Mouse (Mus musculus) hindbrain, embryonic 11.5 days (tissue): Measurements from ENCODE around the gene Syn1. TPM values are rescaled to one million over a fixed set of nuclear protein-coding genes. Genes with fewer than 3 reads are reported as not detected.
A peak's percentile ranks its signal among the peaks of the same experiment; 100 is the strongest.

Experiments
- ATAC-seq: fragments of 200-750 bp; cut with Nextera tagmentation; 2 replicates; pipeline ENCODE4 v1.8.0; 2017; ENCODE audit warnings: mild to moderate bottlenecking, moderate TSS enrichment, moderate library complexity; ENCODE audit not compliant: low FRiP score
- DNase-seq: peaks from one replicate; pipeline ENCODE4 v3.0.0-alpha.2; 2015; ENCODE audit warnings: low spot score
- H3K27ac ChIP-seq: fragments of 300-500 bp; sonication (generic); 2 replicates; pipeline ENCODE4 v1.5.1; 2014; ENCODE audit warnings: mild to moderate bottlenecking, low read depth, low read length
- H3K27me3 ChIP-seq: fragments of 300-500 bp; sonication (generic); 2 replicates; pipeline ENCODE4 v1.6.1; 2014; ENCODE audit warnings: mild to moderate bottlenecking, low read length, moderate library complexity, mixed read lengths; ENCODE audit not compliant: control insufficient read depth, insufficient read depth
- H3K36me3 ChIP-seq: fragments of 300-500 bp; sonication (generic); 2 replicates; pipeline ENCODE4 v1.6.1; 2014; ENCODE audit warnings: mild to moderate bottlenecking, low read length, moderate library complexity, mixed read lengths; ENCODE audit not compliant: control insufficient read depth, insufficient read depth
- H3K4me1 ChIP-seq: fragments of 300-500 bp; sonication (generic); replicated peaks from 2 replicates; pipeline ENCODE4 v1.6.1; 2014; ENCODE audit warnings: low read length, mixed read lengths; ENCODE audit not compliant: control insufficient read depth, insufficient read depth
- H3K4me2 ChIP-seq: fragments of 300-500 bp; sonication (generic); replicated peaks from 2 replicates; pipeline ENCODE4 v1.6.1; 2014; ENCODE audit warnings: mild to moderate bottlenecking, low read depth, low read length
- H3K4me3 ChIP-seq: fragments of 300-500 bp; sonication (generic); 2 replicates; pipeline ENCODE4 v1.5.1; 2014; ENCODE audit warnings: low read depth, low read length
- H3K9ac ChIP-seq: fragments of 300-500 bp; sonication (generic); 2 replicates; pipeline ENCODE4 v1.6.1; 2014; ENCODE audit warnings: low read depth, low read length
- H3K9me3 ChIP-seq: fragments of 300-500 bp; sonication (generic); 2 replicates; pipeline ENCODE4 v1.6.1; 2016; ENCODE audit warnings: low read length; ENCODE audit not compliant: control insufficient read depth
- WGBS: fragments of 180-500 bp; shearing (Covaris S2); extraction: QIAGEN DNeasy Blood & Tissue Kit; methylation state at CpG from one replicate; pipeline ENCODE4 v1.1.7; 2014; 5-methylcytosine and 5-hydroxymethylcytosine counted together
- polyA plus RNA-seq: library from polyadenylated mRNA; unstranded; fragments of >200 nt; fragmentation: Nextera tagmentation; extraction: Ambion mirVana; gene quantifications from 2 replicates; pipeline ENCODE4 v1.2.1, GENCODE M21; 2014

Syn1 gene
- polyA plus RNA-seq = 12.4 and 12.7 TPM in 2 replicates

- Histone ChIP-seq H3K9ac (0 out of 2 replicates have a peak within 1 kb of the TSS, but pooled peaks have one; percentile 45), H3K27me3 (no peaks in the 10 kb centered on the region), H3K9me3 (no peaks in the 10 kb centered on the region), H3K4me2 (peak within 1 kb of the TSS; percentile 50), H3K4me3 (peak within 1 kb of the TSS; percentile 44), H3K4me1 (no peaks in the 10 kb centered on the region), H3K36me3 (no peaks in the 10 kb centered on the region), H3K27ac (no peak within 1 kb of the TSS)
- DNase-seq (peak; percentile 85), ATAC-seq (peak; percentile 96)
- WGBS = 15% methylated on average over 15 of the region's 44 CpGs
Observed at GRCm38 (mm10) chrX:20920844-20921364, at the start of gene Syn1. TSS of gene Syn1 (minus strand) at chrX:20921004.

GRCm38 (mm10) chrX:20961477-20962378, 40.9 kb upstream of the Syn1 start, which contains the start of gene Uxt:
TSS of gene Uxt (minus strand) at chrX:20962017.
- peak within 1 kb of the TSS; percentile 44; the same call in 1 of the 2 replicates for H3K9ac ChIP-seq
- H3K4me3 ChIP-seq = peak within 1 kb of the TSS; percentile 38
- DNase-seq (peak; percentile 88), ATAC-seq (peak; percentile 98)
- no peak within 1 kb of the TSS for H3K27ac ChIP-seq
- H3K27me3 ChIP-seq = no peaks in the 10 kb centered on the region
- H3K4me2 ChIP-seq = peak within 1 kb of the TSS; percentile 32
- no peaks in the 10 kb centered on the region for H3K4me1 ChIP-seq
- H3K9me3 ChIP-seq = no peaks in the 10 kb centered on the region
- 14% methylated on average over 56 of the region's 57 CpGs for WGBS
- H3K36me3 ChIP-seq = no peaks in the 10 kb centered on the region

GRCm38 (mm10) chrX:20950191-20950880, 29.5 kb upstream of the Syn1 start, which contains the start of gene Elk1:
TSS of gene Elk1 (minus strand) at chrX:20950608.
- Histone ChIP-seq H3K36me3 (no peaks in the 10 kb centered on the region), H3K9ac (peak within 1 kb of the TSS; percentile 63), H3K9me3 (no peaks in the 10 kb centered on the region), H3K27me3 (no peaks in the 10 kb centered on the region), H3K4me3 (peak within 1 kb of the TSS; percentile 53), H3K4me1 (no peaks in the 10 kb centered on the region), H3K27ac (peak within 1 kb of the TSS; percentile 49; the same call in 1 of the 2 replicates), H3K4me2 (peak within 1 kb of the TSS; percentile 42)
- DNase-seq (peak; percentile 84), ATAC-seq (peak; percentile 99)
- WGBS = 11% methylated on average over 27 of the region's 30 CpGs

- Histone ChIP-seq H3K36me3 (no peaks in the 10 kb centered on the region), H3K27ac (no peak overlapping the region), H3K9ac (no peak overlapping the region), H3K4me2 (no peak overlapping the region), H3K4me3 (no peak overlapping the region), H3K27me3 (no peaks in the 10 kb centered on the region), H3K4me1 (no peaks in the 10 kb centered on the region), H3K9me3 (no peaks in the 10 kb centered on the region)
- DNase-seq (peak; percentile 55), ATAC-seq (no peak)
- 10% methylated on average over 4 of the region's 4 CpGs for WGBS
Observed at GRCm38 (mm10) chrX:20946055-20946454, 25.3 kb upstream of the Syn1 start.

- no peak for DNase-seq
- H3K4me2 ChIP-seq = no peak overlapping the region
- H3K36me3 ChIP-seq = no peaks in the 10 kb centered on the region
- H3K4me3 ChIP-seq = no peak overlapping the region
- no peaks in the 10 kb centered on the region for H3K27me3 ChIP-seq
- H3K9me3 ChIP-seq = no peaks in the 10 kb centered on the region
- no peak overlapping the region for H3K27ac ChIP-seq
- WGBS = 95% methylated on average over 1 of the region's 1 CpGs
- no peak for ATAC-seq
- no peaks in the 10 kb centered on the region for H3K4me1 ChIP-seq
- H3K9ac ChIP-seq = no peak overlapping the region
Observed at GRCm38 (mm10) chrX:20931963-20932362, 11.2 kb upstream of the Syn1 start.

GRCm38 (mm10) chrX:20931364-20931763, 10.6 kb upstream of the Syn1 start, which contains the start of gene Cfp:
TSS of gene Cfp (minus strand) at chrX:20931555.
- H3K27me3 ChIP-seq = no peaks in the 10 kb centered on the region
- no peak within 1 kb of the TSS for H3K4me2 ChIP-seq
- 100% methylated on average over 1 of the region's 1 CpGs for WGBS
- H3K9me3 ChIP-seq = no peaks in the 10 kb centered on the region
- ATAC-seq (no peak), DNase-seq (no peak)
- H3K4me1 ChIP-seq = no peaks in the 10 kb centered on the region
- no peak within 1 kb of the TSS for H3K4me3 ChIP-seq
- H3K9ac ChIP-seq = no peak within 1 kb of the TSS
- no peaks in the 10 kb centered on the region for H3K36me3 ChIP-seq
- H3K27ac ChIP-seq = no peak within 1 kb of the TSS

- no peaks in the 10 kb centered on the region for H3K36me3 ChIP-seq
Observed at GRCm38 (mm10) chrX:20929859-20930258, 9.1 kb upstream of the Syn1 start.

GRCm38 (mm10) chrX:20924976-20925375, 4.2 kb upstream of the Syn1 start:
- no peak for DNase-seq

More at GRCm38 (mm10) chrX:20929859-20930258, 9.1 kb upstream of the Syn1 start:
- no peaks in the 10 kb centered on the region for H3K27me3 ChIP-seq
- H3K4me1 ChIP-seq = no peaks in the 10 kb centered on the region
- no peaks in the 10 kb centered on the region for H3K9me3 ChIP-seq
- no peak overlapping the region for H3K4me3 ChIP-seq
- no peak for DNase-seq
- ATAC-seq = no peak
- no peak overlapping the region for H3K27ac ChIP-seq
- no peak overlapping the region for H3K9ac ChIP-seq
- 95% methylated on average over 1 of the region's 1 CpGs for whole genome bisulfite sequencing
- no peak overlapping the region for H3K4me2 ChIP-seq

More at GRCm38 (mm10) chrX:20924976-20925375, 4.2 kb upstream of the Syn1 start:
- H3K27me3 ChIP-seq = no peaks in the 10 kb centered on the region
- H3K9ac ChIP-seq = no peak overlapping the region
- H3K4me1 ChIP-seq = no peaks in the 10 kb centered on the region
- no peaks in the 10 kb centered on the region for H3K9me3 ChIP-seq
- ATAC-seq = no peak
- H3K4me2 ChIP-seq = no peak overlapping the region
- no peak overlapping the region for H3K27ac ChIP-seq
- no peak overlapping the region for H3K4me3 ChIP-seq
- no peaks in the 10 kb centered on the region for H3K36me3 ChIP-seq
